ENCODE assay signal across 9 mouse cellular contexts in genomic region chr5:53275376-53275775, GRCm38 (mm10). TPM values are rescaled to one million over a fixed set of nuclear protein-coding genes. Genes with fewer than 3 reads are reported as not detected.
A peak's percentile ranks its signal among the peaks of the same experiment; 100 is the strongest.
DNase-seq lines count a peak whose midpoint lies in the region; ATAC-seq and TF ChIP-seq lines count a peak whose summit lies in the region.
"Had no signal": no experiment of that assay in that cellular context is flagged by ENCODE, and none has a peak within 500 bp of the region (broad histone marks: within the 10 kb centered on the region; RNA-seq: fewer than 3 reads in every experiment).

No protein-coding gene starts in this region.

- ATAC-seq in lung, embryonic 14.5 days (ENCODE audit: insufficient read depth): no peak
- peak; percentile 23 for ATAC-seq in forebrain, embryonic 13.5 days
- ATAC-seq in midbrain, embryonic 16.5 days: peak; percentile 34

- H3K27ac ChIP-seq in lung, embryonic 14.5 days (ENCODE audit: low read depth): no peak overlapping the region
- peak overlapping the region; percentile 68 for H3K27ac ChIP-seq in forebrain, embryonic 13.5 days
- H3K27ac ChIP-seq in midbrain, embryonic 16.5 days (ENCODE audit: low read length): no peak overlapping the region
- H3K27ac ChIP-seq: embryonic facial prominence, embryonic 13.5 days had no signal

- no peak overlapping the region for H3K9ac ChIP-seq in lung, embryonic 14.5 days
- H3K9ac ChIP-seq in forebrain, embryonic 13.5 days: no peak overlapping the region
- no peak overlapping the region for H3K9ac ChIP-seq in midbrain, embryonic 16.5 days (ENCODE audit: low read depth, low read length)
- H3K9ac ChIP-seq: embryonic facial prominence, embryonic 13.5 days had no signal

- DNase-seq in gastrocnemius, postnatal 10 days: peak; percentile 29
- DNase-seq in gastrocnemius, postnatal 14 days: no peak
- DNase-seq in lung, embryonic 14.5 days: peak; percentile 71
- DNase-seq in lung, adult 2 months: no peak
- no peak for DNase-seq in adrenal gland, adult (ENCODE audit: inconsistent age in 2 of 2, low spot score in 1 of 2)
- no peak for DNase-seq in thymus, postnatal 0 days (ENCODE audit: low spot score)

- no peak overlapping the region for H3K4me3 ChIP-seq in lung, embryonic 14.5 days (ENCODE audit: low read depth, low read length)
- no peak overlapping the region for H3K4me3 ChIP-seq in lung, adult 2 months (replicated peaks; ENCODE audit: extremely low read depth, low read depth, low read length)
- H3K4me3 ChIP-seq in forebrain, embryonic 13.5 days: no peak overlapping the region
- no peak overlapping the region for H3K4me3 ChIP-seq in midbrain, embryonic 16.5 days (ENCODE audit: low read depth, low read length)
- H3K4me3 ChIP-seq: embryonic facial prominence, embryonic 13.5 days had no signal

- TF ChIP-seq POLR2A in lung, adult 2 months (IDR thresholded peaks at IDR 0.05; ENCODE audit: borderline replicate concordance, extremely low read depth, low read depth, low read length): no peak

- H3K36me3 ChIP-seq in lung, embryonic 14.5 days (ENCODE audit: insufficient read depth): peaks cover 10% of the 10 kb centered on the region
- H3K36me3 ChIP-seq in forebrain, embryonic 13.5 days (ENCODE audit: poor library complexity, severe bottlenecking): 0 out of 2 replicates have a peak, but pooled peaks cover 4% of the 10 kb centered on the region
- no peaks in the 10 kb centered on the region for H3K36me3 ChIP-seq in midbrain, embryonic 16.5 days (ENCODE audit: control insufficient read depth, insufficient read depth, low read length)

- no peak overlapping the region for H3K4me2 ChIP-seq in lung, embryonic 14.5 days
- 0 out of 2 replicates have a peak overlapping the region, but pooled peaks have one; percentile 3 for H3K4me2 ChIP-seq in forebrain, embryonic 13.5 days
- no peak overlapping the region for H3K4me2 ChIP-seq in midbrain, embryonic 16.5 days (ENCODE audit: low read length)
- H3K4me2 ChIP-seq: embryonic facial prominence, embryonic 13.5 days had no signal

- H3K27me3 ChIP-seq in lung, embryonic 14.5 days (ENCODE audit: insufficient read depth, low read length): no peaks in the 10 kb centered on the region
- peaks cover 9% of the 10 kb centered on the region; the same call in 1 of the 2 replicates for H3K27me3 ChIP-seq in forebrain, embryonic 13.5 days
- H3K27me3 ChIP-seq in midbrain, embryonic 16.5 days (ENCODE audit: control insufficient read depth, insufficient read depth, low read depth, low read length): no peaks in the 10 kb centered on the region

- no peaks in the 10 kb centered on the region for H3K4me1 ChIP-seq in lung, embryonic 14.5 days (ENCODE audit: insufficient read depth)
- H3K4me1 ChIP-seq in lung, adult 2 months (ENCODE audit: control insufficient read depth, insufficient read depth, low read length): no peaks in the 10 kb centered on the region
- H3K4me1 ChIP-seq in forebrain, embryonic 13.5 days: peaks cover 62% of the 10 kb centered on the region
- H3K4me1 ChIP-seq in midbrain, embryonic 16.5 days (ENCODE audit: control insufficient read depth, insufficient read depth, low read length): peaks cover 5% of the 10 kb centered on the region; the same call in 1 of the 2 replicates

- intact Hi-C loops in gastrocnemius, postnatal 14 days (cut with DNase I; ENCODE audit: low total_unique reads): loop anchor here (10.0 kb wide), 1 partner anchor 49 kb away; no protein-coding TSS in a partner anchor

- TF ChIP-seq CTCF in lung, embryonic 14.5 days (IDR thresholded peaks at IDR 0.05; ENCODE audit: low read depth): no peak
- TF ChIP-seq CTCF in lung, adult 2 months (IDR thresholded peaks at IDR 0.05; ENCODE audit: insufficient read depth, low read length): no peak

- H3K9me3 ChIP-seq in lung, embryonic 14.5 days (ENCODE audit: low read depth, low read length): no peaks in the 10 kb centered on the region
- H3K9me3 ChIP-seq in forebrain, embryonic 13.5 days (replicated peaks): no peaks in the 10 kb centered on the region
- no peaks in the 10 kb centered on the region for H3K9me3 ChIP-seq in midbrain, embryonic 16.5 days (replicated peaks; ENCODE audit: control insufficient read depth, low read length, poor library complexity, severe bottlenecking)
- H3K9me3 ChIP-seq: embryonic facial prominence, embryonic 13.5 days had no signal

- WGBS in lung, embryonic 14.5 days: 49% methylated on average over 3 of the region's 3 CpGs
- 72% methylated on average over 3 of the region's 3 CpGs for WGBS in lung, adult 2 months
- 17% methylated on average over 3 of the region's 3 CpGs for WGBS in forebrain, embryonic 13.5 days
- 27% methylated on average over 3 of the region's 3 CpGs for WGBS in midbrain, embryonic 16.5 days

RNA-seq across cellular contexts. Expression of gene Smim20, which starts 8.5 kb away (rescaled TPM):
- 100 to 1,000 TPM in 1 of 2 experiments, 10 to 100 TPM in 1; 94.9 to 103 TPM for total RNA-seq in gastrocnemius, postnatal 10 days (2021)
- 10 to 100 TPM; 75.4 to 80.1 TPM for total RNA-seq in gastrocnemius, postnatal 14 days (2021)
- 93.7 and 98.3 TPM in 2 replicates for polyA plus RNA-seq in lung, embryonic 14.5 days (2014; fragmentation: Nextera tagmentation; extraction: Ambion mirVana)
- polyA plus RNA-seq in lung, adult 2 months (2012; rRNA removed): 27.9 and 49.9 TPM in 2 replicates
- polyA plus RNA-seq in forebrain, embryonic 13.5 days (2015; fragmentation: Nextera tagmentation; extraction: Ambion mirVana): 64.8 and 70.7 TPM in 2 replicates
- polyA plus RNA-seq in midbrain, embryonic 16.5 days (2015; fragmentation: Nextera tagmentation; extraction: Ambion mirVana): 65.6 and 71.0 TPM in 2 replicates
- 102 and 104 TPM in 2 replicates for polyA plus RNA-seq in thymus, postnatal 0 days (2015; fragmentation: Nextera tagmentation; extraction: Ambion mirVana)

Comparison
In these comparisons a context has a peak if more than half of its experiments do, and no peak if none do; other contexts are left out.
1. DNase-seq: peak in gastrocnemius, postnatal 10 days (single experiment) and lung, embryonic 14.5 days (single experiment); none in gastrocnemius, postnatal 14 days (single experiment), lung, adult 2 months (single experiment), adrenal gland, adult (0 of 2) and thymus, postnatal 0 days (single experiment).